Mouse (Mus musculus) testis, postnatal 10 days (tissue): Measurements from ENCODE around the gene Desi1.

Source experiments
- DNase-seq: peaks from one replicate; pipeline ENCODE4 v3.0.0; 2021; ENCODE audit warnings: low spot score

Gene Desi1

DNA sequence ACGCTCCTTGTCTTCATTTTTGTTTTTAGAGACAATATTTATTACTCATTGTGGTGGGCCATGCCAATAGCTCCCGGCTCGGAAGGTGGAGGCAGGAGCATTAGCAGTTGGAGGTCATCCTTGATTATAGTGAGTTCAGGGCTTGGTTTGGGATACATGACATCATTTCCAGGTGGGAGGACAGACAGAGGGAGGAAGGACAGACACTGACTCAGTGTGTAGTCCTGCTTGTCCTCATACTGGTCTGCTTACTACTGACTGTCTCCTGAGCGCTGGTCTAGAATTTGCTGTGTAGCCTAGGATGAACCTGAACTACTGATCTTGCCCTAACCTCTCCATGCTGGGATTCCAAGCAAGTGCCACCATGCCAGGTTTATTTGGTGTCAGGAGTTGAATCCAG is at the start of gene Desi1:
Gene Desi1 (minus strand): TSS at position 101 of the 400 bp plus-strand sequence.
- DNase-seq = no peak

DNA sequence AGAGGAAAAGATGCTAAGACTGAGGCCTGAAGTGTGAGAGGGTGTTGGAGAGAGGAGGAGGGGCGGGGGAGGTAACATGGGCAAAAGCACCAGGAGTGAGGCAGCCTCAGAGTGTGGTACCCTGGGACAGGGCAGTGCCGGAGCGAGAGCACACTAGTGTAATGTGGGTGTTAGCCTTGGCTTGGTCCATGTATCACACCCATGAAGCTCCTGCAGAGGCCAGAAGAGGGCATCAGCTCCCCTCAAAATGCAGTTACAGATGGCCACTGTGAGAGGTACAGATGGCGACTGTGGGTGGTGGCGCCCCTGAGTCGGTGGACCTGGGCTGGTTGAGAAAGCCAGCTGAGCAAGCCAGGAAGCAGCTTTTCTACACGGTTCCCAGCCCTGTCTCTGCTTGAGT is 47.5 kb upstream of the Desi1 start:
- DNase-seq = no peak

DNA sequence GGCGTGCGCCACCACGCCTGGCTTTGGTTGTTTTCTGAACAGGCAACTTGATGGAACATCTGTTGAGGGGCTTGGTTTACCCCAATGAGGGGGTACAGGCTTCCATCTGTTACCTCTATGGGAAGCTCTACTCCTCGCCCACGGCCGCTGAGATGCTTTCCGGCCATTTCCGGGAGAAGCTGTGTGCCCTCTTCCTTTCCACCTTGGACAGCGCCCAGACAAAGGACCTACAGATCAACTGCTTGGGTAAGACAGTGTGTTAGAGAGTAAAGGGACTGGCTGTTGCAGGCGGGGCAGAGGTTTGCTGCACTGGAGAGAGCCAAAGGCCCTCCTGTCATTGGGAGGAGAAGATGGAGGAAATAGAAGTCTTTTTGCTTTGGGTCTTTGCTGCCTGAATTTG is 46.2 kb upstream of the Desi1 start:
- DNase-seq = no peak

DNA sequence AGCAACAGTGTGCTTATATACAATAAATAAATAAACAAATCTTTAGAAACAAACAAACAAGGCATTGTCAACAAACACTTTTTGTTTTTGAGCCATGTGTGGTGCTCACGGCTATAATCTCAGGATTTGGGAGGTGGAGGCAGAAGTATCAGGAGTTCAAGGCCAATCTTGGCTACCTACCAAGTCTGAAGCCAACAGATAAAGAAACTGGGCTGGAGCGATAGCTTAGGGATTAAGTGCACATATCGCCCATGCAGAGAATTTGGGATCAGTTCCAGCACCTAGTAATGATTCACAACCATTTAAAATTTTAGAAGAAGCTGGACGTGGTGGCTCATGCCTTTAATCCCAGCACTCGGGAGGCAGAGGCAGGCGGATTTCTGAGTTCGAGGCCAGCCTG is 39.8 kb upstream of the Desi1 start:
- DNase-seq = no peak

GRCm38 (mm10) chr15:82071816-82072469 is 38.3 kb upstream of the Desi1 start:
- DNase-seq = no peak

- peak; percentile 47 for DNase-seq
Measured at GRCm38 (mm10) chr15:82069898-82070297, 36.2 kb upstream of the Desi1 start, which contains the start of gene Mei1. TSS of gene Mei1 (plus strand) at chr15:82069996.

DNA sequence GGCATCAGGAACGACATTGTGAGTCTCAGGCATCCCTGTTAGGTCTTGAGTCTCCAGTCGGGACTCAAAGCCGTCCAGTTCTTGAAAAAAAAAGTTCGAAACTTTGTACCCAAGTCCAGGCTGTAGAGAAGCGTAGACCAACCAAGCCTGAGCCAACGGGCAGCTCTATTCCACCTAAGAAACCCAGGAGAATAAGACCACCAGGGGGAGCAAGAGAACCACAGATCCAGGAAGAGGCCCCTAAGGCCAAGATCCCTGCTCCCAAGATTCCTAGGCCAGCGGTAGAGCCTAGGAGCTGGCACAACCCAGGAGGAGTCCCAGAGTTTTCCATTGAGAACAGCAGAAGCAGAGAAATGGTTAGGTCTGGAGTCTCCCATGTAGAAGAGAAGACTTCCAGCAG is 31.8 kb upstream of the Desi1 start:
- DNase-seq = peak; percentile 81

DNA sequence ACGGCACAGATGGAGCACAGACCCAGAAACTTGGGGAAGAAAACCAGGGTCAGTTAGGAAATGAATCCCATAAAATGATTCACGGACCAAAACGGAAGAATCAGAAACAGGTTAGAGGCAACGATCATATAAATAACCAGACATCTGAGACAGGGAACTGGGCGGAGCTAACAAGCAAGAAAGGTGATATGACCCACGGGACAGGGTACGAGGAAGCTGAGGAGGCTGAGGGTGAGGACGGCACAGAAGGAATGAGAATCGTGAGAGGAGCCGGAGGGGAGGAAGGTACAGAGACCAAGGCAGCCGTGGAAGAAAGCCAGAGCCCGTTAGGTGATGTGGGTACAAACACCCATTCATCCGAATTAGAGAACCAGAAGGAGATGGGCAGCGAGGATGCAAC is 30.2 kb upstream of the Desi1 start:
- DNase-seq = no peak

GRCm38 (mm10) chr15:82058719-82059201 is 25.1 kb upstream of the Desi1 start, which contains the start of gene 4930407I10Rik:
TSS of gene 4930407I10Rik (plus strand) at chr15:82059151.
- DNase-seq = no peak

DNA sequence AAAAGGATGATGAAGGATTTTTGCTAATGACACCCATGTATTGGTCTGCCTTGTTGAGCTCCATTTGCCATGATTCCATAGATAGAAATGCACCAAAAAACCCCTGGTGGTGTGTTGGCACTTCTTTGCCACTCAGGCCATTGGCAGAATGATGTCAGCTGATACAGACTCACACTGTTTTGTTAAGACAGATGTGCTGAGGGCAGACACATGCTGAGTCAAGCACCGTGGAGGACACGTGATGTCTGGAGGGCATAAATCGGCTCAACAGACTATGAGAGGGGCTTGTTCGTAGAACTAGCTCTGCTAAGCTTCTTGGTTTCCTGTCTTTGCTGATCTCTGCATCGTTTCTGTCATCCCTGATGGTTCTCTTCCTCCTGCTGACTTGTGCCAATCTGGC is 18.9 kb upstream of the Desi1 start:
- no peak for DNase-seq

DNA sequence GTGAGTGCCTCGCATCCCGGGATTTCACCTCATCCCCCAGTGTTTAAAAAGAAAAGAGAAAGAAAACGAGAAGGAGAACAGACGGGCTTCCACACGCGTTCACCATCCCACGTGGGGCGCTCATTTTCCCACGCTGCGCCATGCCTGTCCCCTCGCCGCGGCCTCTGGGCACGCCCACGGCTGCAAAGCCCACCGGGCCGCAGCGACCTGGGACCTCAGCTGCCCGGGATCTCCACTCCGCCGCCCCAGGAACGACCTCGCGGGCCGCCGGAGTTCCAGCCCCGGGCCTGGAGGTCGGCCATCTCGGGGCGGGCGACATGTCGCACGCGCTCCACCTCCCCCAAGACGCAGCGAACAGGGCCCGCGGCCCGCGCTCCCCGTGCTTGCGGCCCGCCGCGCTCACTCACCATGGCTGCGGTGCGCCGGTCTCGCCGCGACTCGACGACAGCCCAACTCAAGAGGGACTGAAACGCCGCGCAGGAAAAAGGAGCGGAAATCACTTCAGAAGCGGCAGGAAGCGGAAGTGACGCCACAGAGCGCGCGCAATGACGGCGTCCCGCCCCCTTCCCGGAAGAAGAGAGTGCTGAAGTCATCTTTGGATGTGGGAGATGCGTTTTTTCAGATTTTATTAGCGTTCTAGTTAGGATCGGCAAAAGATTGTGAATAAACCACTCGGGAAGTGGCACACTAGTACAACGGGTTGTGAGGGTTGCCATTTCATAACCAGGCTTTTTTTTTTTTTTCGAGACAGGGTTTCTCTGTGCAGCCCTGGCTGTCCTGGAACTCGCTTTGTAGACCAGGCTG is 13.6 kb upstream of the Desi1 start, which contains the start of gene Snu13:
Gene Snu13 (minus strand): TSS at position 519 of the 804 bp plus-strand sequence.
- DNase-seq = peak; percentile 94

DNA sequence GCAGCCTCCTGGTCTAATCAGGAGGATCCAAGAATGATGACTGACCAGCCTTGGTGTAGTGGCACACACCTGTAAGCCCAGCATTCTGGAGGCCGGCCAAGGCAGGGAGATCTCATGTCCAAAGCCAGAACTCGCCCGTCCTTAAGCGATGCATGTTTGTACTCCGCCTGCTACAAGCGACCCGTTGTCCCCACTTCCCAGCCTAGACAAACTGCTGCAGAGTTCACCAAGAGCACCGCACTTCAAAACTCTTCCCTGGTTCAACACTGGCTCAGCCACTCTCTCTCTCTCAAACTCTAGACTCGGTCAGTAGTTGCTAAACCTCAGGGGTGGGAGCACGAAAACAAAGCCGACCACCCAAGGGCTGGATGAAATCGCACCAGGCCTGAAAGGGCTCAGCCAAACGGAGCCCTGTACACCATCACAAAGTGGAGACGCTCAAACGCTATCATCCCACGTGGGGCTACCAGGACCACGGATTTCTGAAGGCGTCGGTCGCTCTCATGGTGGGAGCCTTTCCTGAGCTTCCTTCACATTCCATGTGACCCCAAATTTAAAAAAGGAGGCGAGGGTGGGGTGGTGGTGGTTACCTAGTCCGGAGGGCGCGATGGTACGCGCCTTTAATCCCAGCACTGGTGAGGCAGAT is 12.7 kb upstream of the Desi1 start:
- DNase-seq = peak; percentile 68

- no peak for DNase-seq
Measured at GRCm38 (mm10) chr15:82044166-82044784, 10.6 kb upstream of the Desi1 start.

GRCm38 (mm10) chr15:82040650-82041049 is 7.0 kb upstream of the Desi1 start:
- no peak for DNase-seq

- no peak for DNase-seq
Measured at GRCm38 (mm10) chr15:82035904-82036689, 2.4 kb upstream of the Desi1 start.

DNA sequence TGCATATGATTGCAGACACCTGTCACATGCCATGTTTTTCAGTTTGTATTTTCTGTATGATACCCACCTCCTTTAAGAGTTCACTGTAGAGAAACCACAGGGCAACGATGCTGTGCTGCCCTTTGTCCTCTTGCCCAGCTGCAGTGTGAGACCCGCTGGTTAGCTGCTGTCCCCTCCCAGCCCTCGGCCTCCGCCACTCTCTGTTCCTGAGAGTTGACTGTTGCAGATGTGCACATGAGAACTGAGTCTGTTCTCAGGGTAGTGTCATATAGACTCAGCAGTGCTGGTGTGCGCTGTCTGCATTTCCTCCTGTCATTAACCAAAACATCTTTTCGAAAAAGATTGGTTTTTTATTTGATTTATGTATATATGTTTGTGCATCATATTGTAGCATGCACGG is 1.3 kb downstream of the Desi1 start:
- DNase-seq = no peak

DNA sequence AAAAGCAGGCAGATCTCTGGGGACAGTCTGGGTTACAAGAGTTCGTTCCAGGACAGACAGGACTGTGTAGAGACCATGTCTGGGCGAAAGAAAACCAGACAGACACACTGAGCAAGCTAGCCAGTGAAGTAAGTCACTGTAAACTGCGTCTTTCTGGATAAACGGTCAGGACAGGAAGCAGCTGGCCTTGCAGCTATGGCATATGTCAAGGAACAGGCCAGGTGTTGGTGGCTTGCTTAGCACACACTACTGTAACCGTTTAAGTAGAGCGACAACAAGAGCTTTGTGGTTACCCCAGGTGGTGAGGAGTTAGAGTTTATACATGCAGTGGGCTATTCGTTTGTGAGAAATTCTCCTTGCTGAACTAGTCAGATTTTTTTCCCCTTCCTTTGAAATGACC is 5.9 kb downstream of the Desi1 start:
- DNase-seq = no peak

GRCm38 (mm10) chr15:82027276-82027675 is 6.4 kb downstream of the Desi1 start:
- DNase-seq = no peak

- DNase-seq = no peak
Measured at GRCm38 (mm10) chr15:82023965-82024635, 9.6 kb downstream of the Desi1 start.

DNA sequence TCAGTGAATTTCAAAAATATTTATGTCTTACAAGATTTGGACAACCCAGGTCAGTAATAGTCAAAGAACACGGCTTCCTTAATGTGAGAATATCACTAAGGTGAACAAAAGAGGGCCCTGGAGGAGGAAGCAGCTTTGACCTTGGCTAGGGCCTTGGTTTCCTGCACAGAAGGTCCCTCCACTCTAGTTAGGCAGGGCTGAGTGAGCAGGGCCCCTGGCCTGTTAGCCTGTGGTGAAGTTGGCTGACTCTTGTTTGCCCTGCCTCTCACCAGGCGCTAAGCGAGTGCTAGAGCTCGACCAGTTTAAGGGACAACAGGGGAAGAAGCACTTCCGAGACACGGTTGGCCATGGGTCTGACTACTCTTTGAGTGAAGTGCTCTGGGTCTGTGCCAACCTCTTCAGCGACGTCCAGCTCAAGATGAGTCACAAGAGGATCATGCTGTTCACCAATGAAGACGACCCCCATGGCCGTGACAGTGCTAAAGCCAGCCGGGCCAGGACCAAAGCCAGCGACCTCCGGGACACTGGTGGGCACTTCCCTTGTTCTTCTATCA is 11.1 kb downstream of the Desi1 start:
- no peak for DNase-seq

DNA sequence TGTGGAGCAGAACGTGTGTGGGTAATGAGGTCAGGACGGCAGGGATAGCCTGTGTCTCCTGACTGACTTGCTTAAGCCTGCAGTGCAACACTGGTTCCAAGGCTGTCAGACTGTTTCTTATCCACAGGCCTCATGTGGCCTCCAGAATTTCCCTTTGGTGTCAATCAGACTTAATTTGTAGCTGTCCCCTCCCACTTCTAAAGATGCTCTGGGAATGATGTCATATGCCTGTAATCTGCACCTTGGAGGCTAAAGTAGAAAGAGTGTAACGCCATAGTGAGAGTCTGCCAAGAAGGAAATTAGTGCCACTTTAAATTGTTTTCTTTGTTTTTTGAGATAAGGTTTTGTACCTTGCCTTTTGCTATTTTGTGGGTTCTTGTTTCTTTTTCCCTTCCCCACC is 14.4 kb downstream of the Desi1 start:
- DNase-seq = no peak
